ENCODE assay signal across 19 mouse cellular contexts in the genomic region with DNA sequence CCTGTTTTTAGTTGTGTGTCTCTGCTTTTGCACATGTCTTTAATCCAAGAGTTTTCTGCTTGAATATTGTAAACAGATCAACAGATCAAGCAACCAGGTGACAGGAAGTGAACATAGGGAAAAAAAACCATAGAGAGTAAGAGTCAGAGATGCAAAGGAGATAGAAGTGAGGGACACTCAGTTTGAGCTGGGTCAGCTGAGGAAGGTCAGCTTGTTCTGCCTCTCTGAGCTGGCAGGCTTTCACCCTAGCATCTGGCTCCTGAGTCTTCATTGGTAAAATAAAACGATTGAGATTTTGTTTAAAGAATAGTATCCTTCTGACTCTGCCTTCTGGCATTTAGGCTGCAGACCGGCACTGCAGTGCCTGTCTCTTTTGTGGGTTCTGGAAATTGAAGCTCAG.
"Had no signal": no experiment of that assay in that cellular context is flagged by ENCODE, and none has a peak within 500 bp of the region (broad histone marks: within the 10 kb centered on the region; RNA-seq: fewer than 3 reads in every experiment).

No protein-coding gene starts in this region.

- H3K4me2 ChIP-seq: kidney, embryonic 15.5 days; limb, embryonic 13.5 days; liver, embryonic 12.5 days; liver, embryonic 15.5 days; lung, embryonic 15.5 days; neural tube, embryonic 12.5 days; neural tube, embryonic 15.5 days had no signal

- H3K4me3 ChIP-seq: kidney, embryonic 15.5 days; limb, embryonic 10.5 days; limb, embryonic 13.5 days; liver, embryonic 12.5 days; liver, embryonic 15.5 days; lung, embryonic 15.5 days; megakaryocyte, embryonic 14.5 days; midbrain, embryonic 10.5 days; neural tube, embryonic 12.5 days; neural tube, embryonic 15.5 days had no signal

- H3K4me1 ChIP-seq: kidney, embryonic 15.5 days; limb, embryonic 10.5 days; limb, embryonic 13.5 days; lung, embryonic 15.5 days; midbrain, embryonic 10.5 days; neural tube, embryonic 12.5 days; neural tube, embryonic 15.5 days had no signal

- ATAC-seq: liver, embryonic 12.5 days had no signal

- H3K27me3 ChIP-seq: kidney, embryonic 15.5 days; limb, embryonic 13.5 days; liver, embryonic 12.5 days; liver, embryonic 15.5 days; lung, embryonic 15.5 days; megakaryocyte, embryonic 14.5 days; neural tube, embryonic 12.5 days; neural tube, embryonic 15.5 days had no signal

- H3K27ac ChIP-seq: kidney, embryonic 15.5 days; limb, embryonic 10.5 days; limb, embryonic 13.5 days; liver, embryonic 12.5 days; liver, embryonic 15.5 days; lung, embryonic 15.5 days; midbrain, embryonic 10.5 days; neural tube, embryonic 12.5 days; neural tube, embryonic 15.5 days; stomach, postnatal 0 days had no signal

- H3K9me3 ChIP-seq: limb, embryonic 10.5 days; liver, embryonic 15.5 days; lung, embryonic 15.5 days; megakaryocyte, embryonic 14.5 days; midbrain, embryonic 10.5 days; neural tube, embryonic 12.5 days; neural tube, embryonic 15.5 days had no signal

- DNase-seq: kidney, adult 8-10 months; kidney, postnatal 10 days; liver; midbrain, embryonic 14.5 days; right cerebral cortex, adult 18-20 months; right cerebral cortex, postnatal 14 days; right cerebral cortex, postnatal 4 days; thymus, postnatal 25 days had no signal

- H3K9ac ChIP-seq: kidney, embryonic 15.5 days; limb, embryonic 13.5 days; liver, embryonic 12.5 days; liver, embryonic 15.5 days; lung, embryonic 15.5 days; neural tube, embryonic 12.5 days; neural tube, embryonic 15.5 days had no signal
